Mouse (Mus musculus) midbrain, embryonic 10.5 days (tissue): ENCODE measurements around the gene Sowaha. TPM values are rescaled to one million over a fixed set of nuclear protein-coding genes. Genes with fewer than 3 reads are reported as not detected.

Experiments
- DNase-seq: peaks from one replicate; pipeline ENCODE4 v3.0.0-alpha.2; 2017; ENCODE audit warnings: low spot score
- H3K27ac ChIP-seq: fragments of 300-500 bp; sonication (generic); replicated peaks from 2 replicates; pipeline ENCODE4 v1.5.1; 2016; ENCODE audit warnings: mild to moderate bottlenecking
- H3K27me3 ChIP-seq: fragments of 300-500 bp; sonication (generic); 2 replicates; pipeline ENCODE4 v1.6.1; 2016; ENCODE audit warnings: low read depth, mild to moderate bottlenecking; ENCODE audit not compliant: poor library complexity, severe bottlenecking
- H3K36me3 ChIP-seq: fragments of 300-500 bp; sonication (generic); 2 replicates; pipeline ENCODE4 v1.6.1; 2016; ENCODE audit warnings: mild to moderate bottlenecking, moderate library complexity
- H3K4me1 ChIP-seq: fragments of 300-500 bp; sonication (generic); 2 replicates; pipeline ENCODE4 v1.6.1; 2016
- H3K4me3 ChIP-seq: fragments of 300-500 bp; sonication (generic); 2 replicates; pipeline ENCODE4 v1.5.1; 2016; ENCODE audit warnings: mild to moderate bottlenecking, moderate library complexity
- H3K9me3 ChIP-seq: fragments of 300-500 bp; sonication (generic); replicated peaks from 2 replicates; pipeline ENCODE4 v1.6.1; 2016; ENCODE audit warnings: mild to moderate bottlenecking
- WGBS: fragments of 180-500 bp; shearing (Covaris S2); methylation state at CpG from one replicate; pipeline ENCODE4 v1.1.7; 2016; 5-methylcytosine and 5-hydroxymethylcytosine counted together
- polyA plus RNA-seq: library from polyadenylated mRNA; unstranded; fragments of >200 nt; fragmentation: Nextera tagmentation; extraction: Ambion mirVana; gene quantifications from 2 replicates; pipeline ENCODE4 v1.2.1, GENCODE M21; 2016

The Sowaha gene
- polyA plus RNA-seq, 1 experiment from 2014 or later = 0.26 TPM

- 66% methylated on average over 3 of the region's 3 CpGs for WGBS
- Histone ChIP-seq H3K27ac (no peak overlapping the region), H3K9me3 (no peaks in the 10 kb centered on the region), H3K36me3 (no peaks in the 10 kb centered on the region), H3K27me3 (peaks cover 95% of the 10 kb centered on the region), H3K4me1 (peaks cover 29% of the 10 kb centered on the region), H3K4me3 (no peak overlapping the region)
- DNase-seq = no peak
Measured at GRCm38 (mm10) chr11:53458996-53459395, 21.1 kb downstream of the Sowaha start.

GRCm38 (mm10) chr11:53457372-53457954, 22.6 kb downstream of the Sowaha start:
- no peak for DNase-seq
- Histone ChIP-seq H3K9me3 (no peaks in the 10 kb centered on the region), H3K4me3 (peak overlapping the region; percentile 65), H3K36me3 (no peaks in the 10 kb centered on the region), H3K4me1 (peaks cover 19% of the 10 kb centered on the region), H3K27ac (peak overlapping the region; percentile 68), H3K27me3 (peaks cover 79% of the 10 kb centered on the region)
- WGBS = 3% methylated on average over 28 of the region's 29 CpGs

GRCm38 (mm10) chr11:53456474-53457371, 23.4 kb downstream of the Sowaha start, which contains the start of the genes Gm10447 and Shroom1:
Gene Gm10447, minus strand, starts transcription at chr11:53457110.
Gene Shroom1, plus strand, starts transcription at chr11:53457205.
- 5% methylated on average over 42 of the region's 42 CpGs for WGBS
- peak within 1 kb of the TSS; percentile 65 for H3K4me3 ChIP-seq
- peaks cover 16% of the 10 kb centered on the region for H3K4me1 ChIP-seq
- peaks cover 72% of the 10 kb centered on the region for H3K27me3 ChIP-seq
- DNase-seq = peak; percentile 69
- H3K27ac ChIP-seq = peak within 1 kb of the TSS; percentile 68
- no peaks in the 10 kb centered on the region for H3K36me3 ChIP-seq
- no peaks in the 10 kb centered on the region for H3K9me3 ChIP-seq

- peaks cover 14% of the 10 kb centered on the region for H3K4me1 ChIP-seq
- no peak for DNase-seq
- H3K9me3 ChIP-seq = no peaks in the 10 kb centered on the region
- H3K27ac ChIP-seq = no peak overlapping the region
- no peak overlapping the region for H3K4me3 ChIP-seq
- 81% methylated on average over 5 of the region's 5 CpGs for WGBS
- H3K36me3 ChIP-seq = no peaks in the 10 kb centered on the region
- H3K27me3 ChIP-seq = peaks cover 35% of the 10 kb centered on the region
Measured at GRCm38 (mm10) chr11:53453031-53453430, 27.0 kb downstream of the Sowaha start.

- DNase-seq = no peak
- no peak overlapping the region for H3K4me3 ChIP-seq
- H3K36me3 ChIP-seq = no peaks in the 10 kb centered on the region
- WGBS = 95% methylated on average over 9 of the region's 9 CpGs
- no peak overlapping the region for H3K27ac ChIP-seq
- no peaks in the 10 kb centered on the region for H3K9me3 ChIP-seq
- peaks cover 29% of the 10 kb centered on the region for H3K27me3 ChIP-seq
- peaks cover 11% of the 10 kb centered on the region for H3K4me1 ChIP-seq
Measured at GRCm38 (mm10) chr11:53452396-53452795, 27.7 kb downstream of the Sowaha start.

- Histone ChIP-seq H3K4me3 (no peak overlapping the region), H3K9me3 (no peaks in the 10 kb centered on the region), H3K27me3 (peaks cover 18% of the 10 kb centered on the region), H3K4me1 (0 out of 2 replicates have a peak, but pooled peaks cover under 1% of the 10 kb centered on the region), H3K27ac (no peak overlapping the region), H3K36me3 (no peaks in the 10 kb centered on the region)
- WGBS = 78% methylated on average over 2 of the region's 2 CpGs
- DNase-seq = no peak
Measured at GRCm38 (mm10) chr11:53451361-53451760, 28.7 kb downstream of the Sowaha start.

- no peak for DNase-seq
- Histone ChIP-seq H3K9me3 (no peaks in the 10 kb centered on the region), H3K4me1 (no peaks in the 10 kb centered on the region), H3K27ac (no peak overlapping the region), H3K27me3 (peaks cover 7% of the 10 kb centered on the region), H3K36me3 (no peaks in the 10 kb centered on the region), H3K4me3 (no peak overlapping the region)
- whole genome bisulfite sequencing = 70% methylated on average over 15 of the region's 15 CpGs
Measured at GRCm38 (mm10) chr11:53450070-53450705, 29.9 kb downstream of the Sowaha start.

GRCm38 (mm10) chr11:53448529-53448928, 31.5 kb downstream of the Sowaha start:
- H3K36me3 ChIP-seq = no peaks in the 10 kb centered on the region
- H3K27ac ChIP-seq = no peak overlapping the region
- no peak for DNase-seq
- no peak overlapping the region for H3K4me3 ChIP-seq
- no peaks in the 10 kb centered on the region; the same call in 1 of the 2 replicates for H3K27me3 ChIP-seq
- H3K4me1 ChIP-seq = no peaks in the 10 kb centered on the region
- 95% methylated on average over 1 of the region's 1 CpGs for WGBS
- no peaks in the 10 kb centered on the region for H3K9me3 ChIP-seq

GRCm38 (mm10) chr11:53447996-53448395, 32.1 kb downstream of the Sowaha start:
- H3K27me3 ChIP-seq = no peaks in the 10 kb centered on the region; the same call in 1 of the 2 replicates
- DNase-seq = no peak
- H3K36me3 ChIP-seq = no peaks in the 10 kb centered on the region
- H3K4me1 ChIP-seq = no peaks in the 10 kb centered on the region
- 88% methylated on average over 8 of the region's 8 CpGs for WGBS
- H3K9me3 ChIP-seq = no peaks in the 10 kb centered on the region
- no peak overlapping the region for H3K27ac ChIP-seq
- H3K4me3 ChIP-seq = no peak overlapping the region

GRCm38 (mm10) chr11:53446183-53446582, 33.9 kb downstream of the Sowaha start:
- Histone ChIP-seq H3K27me3 (no peaks in the 10 kb centered on the region; the same call in 1 of the 2 replicates), H3K36me3 (no peaks in the 10 kb centered on the region), H3K27ac (no peak overlapping the region), H3K4me3 (no peak overlapping the region), H3K9me3 (no peaks in the 10 kb centered on the region), H3K4me1 (no peaks in the 10 kb centered on the region)
- no peak for DNase-seq
- 90% methylated on average over 13 of the region's 13 CpGs for WGBS

- Histone ChIP-seq H3K4me1 (no peaks in the 10 kb centered on the region), H3K27ac (no peak overlapping the region), H3K4me3 (no peak overlapping the region), H3K9me3 (no peaks in the 10 kb centered on the region), H3K36me3 (no peaks in the 10 kb centered on the region), H3K27me3 (no peaks in the 10 kb centered on the region; the same call in 1 of the 2 replicates)
- DNase-seq = no peak
- whole genome bisulfite sequencing = 59% methylated on average over 13 of the region's 13 CpGs
Measured at GRCm38 (mm10) chr11:53445562-53445961, 34.5 kb downstream of the Sowaha start.

GRCm38 (mm10) chr11:53443861-53444260, 36.2 kb downstream of the Sowaha start:
- WGBS = 45% methylated on average over 6 of the region's 6 CpGs

More at GRCm38 (mm10) chr11:53443861-53444260, 36.2 kb downstream of the Sowaha start:
- DNase-seq = no peak
- H3K9me3 ChIP-seq = no peaks in the 10 kb centered on the region
- no peaks in the 10 kb centered on the region for H3K27me3 ChIP-seq
- H3K27ac ChIP-seq = no peak overlapping the region
- no peaks in the 10 kb centered on the region for H3K36me3 ChIP-seq
- H3K4me1 ChIP-seq = no peaks in the 10 kb centered on the region
- no peak overlapping the region for H3K4me3 ChIP-seq
